Mouse (Mus musculus) mesoderm, embryonic 11.5 days (tissue): Measurements from ENCODE around the gene Efcab5.
A peak's percentile ranks its signal among the peaks of the same experiment; 100 is the strongest.

Experiments
- DNase-seq: peaks from one replicate; pipeline ENCODE4 v3.0.0-alpha.2; 2012; ENCODE audit warnings: low read depth, low spot score

Gene Efcab5

GRCm38 (mm10) chr11:77188868-77189267, at the start of gene Efcab5:
Efcab5 (minus strand) TSS chr11:77188968.
- DNase-seq: no peak

GRCm38 (mm10) chr11:77235267-77235666, 46.5 kb upstream of the Efcab5 start:
- DNase-seq: no peak

GRCm38 (mm10) chr11:77231514-77231913, 42.7 kb upstream of the Efcab5 start:
- no peak for DNase-seq

GRCm38 (mm10) chr11:77230765-77231164, 42.0 kb upstream of the Efcab5 start:
- DNase-seq: no peak

GRCm38 (mm10) chr11:77216761-77217130, 28.0 kb upstream of the Efcab5 start:
- DNase-seq: no peak

- peak; percentile 93 for DNase-seq
Observed at GRCm38 (mm10) chr11:77215951-77216760, 27.4 kb upstream of the Efcab5 start, which contains the start of gene Ssh2. Ssh2 (plus strand) TSS chr11:77216287.

- DNase-seq: peak; percentile 19
Observed at GRCm38 (mm10) chr11:77215483-77215882, 26.7 kb upstream of the Efcab5 start.

- DNase-seq: peak; percentile 71
Observed at GRCm38 (mm10) chr11:77214755-77215154, 26.0 kb upstream of the Efcab5 start.

GRCm38 (mm10) chr11:77214142-77214692, 25.4 kb upstream of the Efcab5 start:
- DNase-seq: no peak

GRCm38 (mm10) chr11:77200703-77201102, 11.9 kb upstream of the Efcab5 start:
- DNase-seq: no peak

- no peak for DNase-seq
Observed at GRCm38 (mm10) chr11:77199636-77200035, 10.9 kb upstream of the Efcab5 start.

- DNase-seq: no peak
Observed at GRCm38 (mm10) chr11:77196181-77197143, 7.7 kb upstream of the Efcab5 start.

GRCm38 (mm10) chr11:77195360-77196109, 6.8 kb upstream of the Efcab5 start:
- DNase-seq: no peak

- no peak for DNase-seq
Observed at GRCm38 (mm10) chr11:77194762-77195161, 6.0 kb upstream of the Efcab5 start.

- DNase-seq: peak; percentile 41
Observed at GRCm38 (mm10) chr11:77193941-77194553, 5.3 kb upstream of the Efcab5 start.

GRCm38 (mm10) chr11:77193410-77193809, 4.6 kb upstream of the Efcab5 start:
- DNase-seq: peak; percentile 15

- DNase-seq: no peak
Observed at GRCm38 (mm10) chr11:77184926-77185325, 3.8 kb downstream of the Efcab5 start.

- no peak for DNase-seq
Observed at GRCm38 (mm10) chr11:77182616-77183015, 6.2 kb downstream of the Efcab5 start.

- DNase-seq: no peak
Observed at GRCm38 (mm10) chr11:77182041-77182440, 6.7 kb downstream of the Efcab5 start.

- no peak for DNase-seq
Observed at GRCm38 (mm10) chr11:77181528-77181927, 7.2 kb downstream of the Efcab5 start.

GRCm38 (mm10) chr11:77180886-77181285, 7.9 kb downstream of the Efcab5 start:
- no peak for DNase-seq
